Mouse (Mus musculus): ENCODE measurements at regions not wholly inside any gene's neighbourhood (a gene's known extent, or its start where the extent isn't known, plus 50 kb on each side); places are given as distances from the start of the nearest gene placed in this dataset.

DNA sequence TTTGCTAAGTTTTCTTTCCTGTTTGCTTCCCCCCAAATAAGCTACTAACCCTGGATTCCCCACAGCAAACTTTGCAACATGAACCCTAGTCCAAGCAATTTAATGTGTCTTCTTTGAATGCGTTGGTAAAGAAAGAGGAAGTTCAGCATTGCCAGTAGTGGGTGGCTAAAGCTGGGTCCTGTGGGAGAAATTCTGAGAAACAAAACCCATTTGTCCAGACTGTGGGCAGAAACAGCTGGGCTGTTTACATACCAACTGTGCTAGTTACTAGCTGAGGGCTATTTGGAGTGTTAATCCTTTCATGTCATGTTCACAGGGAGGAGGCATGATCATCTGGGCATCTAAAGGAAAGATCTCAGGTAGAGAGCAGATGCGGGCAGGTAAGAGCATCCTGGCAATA, 51.8 kb upstream of the 1190002N15Rik start:
- no peak for TF ChIP-seq CTCF (conservative IDR thresholded peaks at IDR 0.05 in 1 of 2, IDR thresholded peaks at IDR 0.05 in 1 of 2; ENCODE audit: low read depth in 2 of 2, low read length in 2 of 2)
- no peak for TF ChIP-seq POLR2A (IDR thresholded peaks at IDR 0.05; ENCODE audit: low read depth, low read length)
- TF ChIP-seq ZKSCAN1 (IDR thresholded peaks at IDR 0.05; ENCODE audit: borderline replicate concordance, low read depth, low read length): no peak
- TF ChIP-seq POLR2AphosphoS2 (IDR thresholded peaks at IDR 0.05; ENCODE audit: low read depth, low read length): no peak
- no peak for TF ChIP-seq UBTF (IDR thresholded peaks at IDR 0.05; ENCODE audit: low read depth, low read length)
